Mouse (Mus musculus) frontal cortex, postnatal 14 days (tissue): ENCODE measurements around the gene Timeless.

Experiments
- DNase-seq, 2 experiments: peaks; one replicate each; pipeline ENCODE4 v3.0.0; 2022; ENCODE audit warnings: low spot score in 2 of 2

Timeless gene

GRCm38 (mm10) chr10:128296370-128297090, 64.7 kb downstream of the Timeless start:
- no peak for DNase-seq

GRCm38 (mm10) chr10:128297221-128297620, 65.4 kb downstream of the Timeless start:
- no peak for DNase-seq

- no peak for DNase-seq
Measured at GRCm38 (mm10) chr10:128297622-128298021, 65.8 kb downstream of the Timeless start.

- DNase-seq, result no peak
Measured at GRCm38 (mm10) chr10:128298243-128298642, 66.4 kb downstream of the Timeless start.

- DNase-seq, result no peak
Measured at GRCm38 (mm10) chr10:128298702-128299171, 66.9 kb downstream of the Timeless start, which contains the start of gene Il23a. Il23a (minus strand) TSS chr10:128298752.

GRCm38 (mm10) chr10:128302357-128302756, 70.5 kb downstream of the Timeless start:
- no peak for DNase-seq
